Mouse (Mus musculus) cerebellum, postnatal 14 days (tissue): Measurements from ENCODE around the gene Atg9b.

Experiments used
- DNase-seq, 2 experiments: peaks; one replicate each; pipeline ENCODE4 v3.0.0; 2021; ENCODE audit warnings: mixed read lengths in 2 of 2

Gene Atg9b

DNA sequence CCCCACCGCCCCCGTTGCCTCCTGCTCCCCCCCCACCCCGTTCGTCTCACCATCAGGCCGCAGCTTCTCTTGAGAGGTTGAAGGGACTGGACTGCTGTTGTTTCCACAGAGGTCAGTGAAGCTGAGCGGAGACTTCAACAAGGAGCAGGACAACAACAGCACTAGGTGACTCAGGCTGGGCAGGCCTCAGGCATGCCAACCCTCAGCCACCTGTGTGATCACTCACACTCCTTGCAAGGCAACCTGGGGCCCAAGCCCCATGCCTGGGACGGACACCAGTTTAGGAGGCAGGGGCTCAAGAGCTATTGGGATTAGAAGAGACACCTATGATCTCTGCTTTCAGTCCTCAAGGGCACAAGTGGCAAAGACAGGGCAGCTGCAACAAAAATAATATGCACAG, at the start of gene Atg9b:
TSS of gene Atg9b (minus strand) at position 280 of the 400 bp plus-strand sequence.
- no peak for DNase-seq

DNA sequence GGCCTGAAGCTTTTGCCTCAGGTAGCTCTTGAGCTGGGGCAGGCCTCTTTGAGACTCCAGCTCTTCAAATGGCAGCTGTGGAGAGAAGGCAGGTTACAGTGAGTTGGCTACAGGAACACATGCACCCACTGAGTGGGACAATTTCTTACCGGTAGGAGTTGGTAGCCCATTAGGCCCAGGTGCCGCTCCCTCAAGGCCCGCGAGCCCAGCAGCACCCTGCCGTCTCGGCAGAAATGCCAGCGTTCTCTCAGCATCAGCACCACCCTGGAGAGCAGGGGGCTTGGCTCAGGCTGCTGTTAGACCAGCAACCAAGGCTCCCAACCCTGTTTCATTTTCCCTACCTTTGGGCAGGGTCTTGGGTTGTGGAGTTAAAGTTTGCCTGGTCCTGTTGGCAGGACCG, 49.2 kb upstream of the Atg9b start:
- no peak for DNase-seq

DNA sequence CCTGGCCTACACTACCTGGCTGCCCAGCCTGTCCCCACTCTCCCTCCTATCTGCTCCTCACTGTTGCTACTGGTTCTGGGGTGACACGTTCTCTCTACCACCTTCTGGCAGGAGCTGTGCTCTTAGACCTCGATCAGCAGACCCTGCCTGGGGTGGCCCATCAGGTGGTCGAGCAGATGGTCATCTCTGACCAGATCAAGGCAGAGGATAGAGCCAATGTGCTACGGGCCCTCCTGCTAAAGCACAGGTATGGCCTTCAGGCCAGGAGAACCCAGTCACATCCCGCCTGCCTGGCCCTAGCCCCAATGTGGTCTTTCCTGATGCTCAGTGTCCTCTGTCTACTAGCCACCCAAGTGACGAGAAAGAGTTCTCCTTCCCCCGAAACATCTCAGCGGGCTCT, 42.0 kb upstream of the Atg9b start:
- no peak for DNase-seq

DNA sequence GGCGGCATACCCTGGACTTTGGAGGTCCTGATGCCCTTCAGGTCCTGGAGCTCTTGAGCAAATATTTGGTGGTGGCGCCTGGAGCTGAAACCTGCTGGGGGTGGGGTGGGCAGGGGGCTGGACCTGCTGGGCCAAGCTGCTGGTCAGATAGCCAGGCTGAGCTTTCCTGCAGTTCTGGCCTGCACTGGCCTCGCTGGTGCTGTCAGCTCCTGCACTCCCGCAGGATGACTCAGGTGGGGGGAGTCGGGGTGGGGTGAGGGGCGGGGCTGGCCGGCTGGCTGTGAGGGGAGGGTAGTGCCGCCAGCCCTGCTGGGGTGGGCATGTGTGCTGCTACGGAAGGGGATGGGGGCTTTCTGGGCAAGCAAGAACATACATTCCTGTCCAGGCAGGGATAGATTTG, 36.7 kb upstream of the Atg9b start:
- no peak for DNase-seq

DNA sequence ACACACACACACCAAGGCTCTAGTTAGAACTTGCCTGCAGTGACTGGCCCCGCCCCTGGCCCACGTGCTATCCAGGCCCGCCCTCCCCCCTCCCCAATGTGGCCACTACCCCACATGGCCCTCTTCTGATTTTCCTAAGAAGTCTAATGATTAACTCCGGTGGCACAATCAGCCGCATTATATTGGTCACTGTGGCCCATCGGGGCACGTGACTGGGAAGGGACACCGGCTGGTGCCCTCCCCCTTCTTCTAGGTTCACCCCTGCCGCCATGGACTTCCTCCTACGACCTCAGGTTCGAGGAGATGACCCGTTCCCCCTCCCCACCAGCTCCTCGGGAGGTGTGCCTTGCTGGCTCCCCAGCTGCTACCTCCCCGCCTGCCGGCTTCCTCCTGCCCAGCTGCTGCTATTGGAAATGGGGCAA, 36.0 kb upstream of the Atg9b start:
- DNase-seq = no peak

DNA sequence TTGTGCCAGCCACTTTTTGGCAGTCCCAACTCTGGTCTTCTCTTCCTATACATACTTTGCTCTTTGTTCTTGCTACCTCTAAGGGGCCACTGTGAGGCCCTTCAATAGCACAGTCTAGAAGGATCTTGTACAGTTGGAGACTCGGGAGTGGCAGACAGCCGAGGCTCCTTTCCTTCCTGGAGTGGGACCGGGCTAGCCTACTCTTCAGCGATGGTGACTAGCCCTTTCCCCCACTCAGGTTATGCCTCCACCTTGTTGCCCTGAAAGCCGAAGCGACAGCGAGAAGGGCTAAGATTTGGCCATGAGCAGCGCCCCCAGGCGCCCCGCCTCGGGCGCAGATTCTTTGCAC, 35.3 kb upstream of the Atg9b start:
- no peak for DNase-seq

DNA sequence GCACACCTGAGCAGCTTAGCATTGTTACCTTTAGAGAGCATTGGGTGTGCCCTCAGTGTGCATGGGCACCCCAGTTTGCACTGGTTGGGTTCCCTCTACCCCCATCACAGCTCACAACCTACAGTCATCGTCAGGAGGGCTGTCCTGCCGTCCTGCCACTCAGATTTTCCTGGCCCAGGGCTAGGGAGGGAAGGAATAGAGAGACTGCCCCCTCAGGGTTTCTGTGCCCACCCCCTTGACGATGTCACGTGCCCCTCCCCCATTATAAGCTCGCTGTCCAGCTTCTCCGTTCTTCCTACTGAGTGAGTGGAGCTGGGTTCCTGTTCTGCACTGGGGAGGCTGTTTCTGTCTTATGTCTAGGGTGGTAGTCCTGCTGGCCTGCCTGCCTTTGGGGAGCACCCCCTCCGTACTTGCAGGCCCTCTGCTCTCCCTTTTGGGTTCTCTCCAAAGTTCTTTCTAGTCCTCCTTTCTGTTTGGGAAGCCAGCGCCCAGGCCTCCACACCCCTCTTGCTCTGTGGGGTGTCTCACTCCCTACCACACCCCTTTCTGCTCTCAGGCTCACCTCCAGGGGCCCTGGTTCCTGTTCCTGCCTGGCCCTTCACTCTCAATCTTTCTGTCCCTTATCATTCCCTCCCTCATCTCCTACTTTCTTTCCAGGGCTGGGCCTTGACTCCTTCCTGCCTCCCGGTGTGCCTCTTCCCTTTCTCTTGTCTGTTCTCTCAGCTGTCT, 34.8 kb upstream of the Atg9b start:
- no peak for DNase-seq

DNA sequence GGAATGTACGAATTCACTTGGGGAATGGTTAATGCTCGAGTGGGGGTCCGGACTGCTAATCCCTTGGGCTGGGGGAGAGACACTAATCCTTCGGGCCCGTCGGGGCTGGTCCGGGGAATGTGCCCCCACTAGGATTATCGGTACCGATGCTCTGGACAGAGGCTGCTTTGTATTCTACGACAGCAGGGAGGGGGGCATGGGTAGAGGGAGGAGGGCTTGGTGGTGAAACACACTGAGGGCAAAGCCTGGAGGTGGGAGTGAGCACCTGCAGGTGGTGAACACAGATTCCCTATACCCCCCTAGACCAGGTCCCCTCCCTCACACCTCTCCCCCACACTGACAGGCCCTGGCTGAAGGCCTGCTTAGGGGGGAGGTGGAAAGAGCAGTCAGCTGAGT, 34.1 kb upstream of the Atg9b start:
- no peak for DNase-seq

DNA sequence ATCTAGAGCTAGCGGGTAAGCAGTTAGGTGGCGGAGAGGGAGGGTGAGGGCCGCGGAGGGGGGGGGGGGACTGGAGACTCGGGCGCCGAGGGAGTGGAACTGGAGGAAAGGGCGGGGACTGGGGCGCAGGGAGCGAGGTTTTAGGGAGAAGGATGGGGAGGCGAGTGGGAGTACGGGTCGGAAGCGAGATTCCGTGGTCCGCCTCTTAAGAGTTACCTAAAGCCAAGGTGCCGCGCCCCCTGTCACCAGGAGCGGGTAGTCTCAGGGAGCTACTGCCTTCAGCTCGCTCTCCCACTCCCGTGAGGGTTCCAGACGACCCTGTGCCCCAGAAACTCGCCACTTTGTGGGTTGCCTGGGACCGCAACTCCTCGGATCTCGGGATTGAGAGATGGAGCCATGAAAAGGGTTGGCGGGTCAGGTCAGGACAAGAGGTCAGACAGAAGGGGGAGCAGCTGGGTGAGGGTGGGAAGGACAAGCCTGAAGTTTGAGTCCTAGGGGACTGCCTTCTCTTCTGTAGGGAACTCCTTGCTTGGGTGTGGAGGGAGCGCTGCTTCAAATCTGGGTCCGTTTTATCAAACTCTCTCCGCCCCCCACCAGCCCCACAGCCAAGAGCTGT, 33.6 kb upstream of the Atg9b start:
- peak; percentile 54 to 62 for DNase-seq

DNA sequence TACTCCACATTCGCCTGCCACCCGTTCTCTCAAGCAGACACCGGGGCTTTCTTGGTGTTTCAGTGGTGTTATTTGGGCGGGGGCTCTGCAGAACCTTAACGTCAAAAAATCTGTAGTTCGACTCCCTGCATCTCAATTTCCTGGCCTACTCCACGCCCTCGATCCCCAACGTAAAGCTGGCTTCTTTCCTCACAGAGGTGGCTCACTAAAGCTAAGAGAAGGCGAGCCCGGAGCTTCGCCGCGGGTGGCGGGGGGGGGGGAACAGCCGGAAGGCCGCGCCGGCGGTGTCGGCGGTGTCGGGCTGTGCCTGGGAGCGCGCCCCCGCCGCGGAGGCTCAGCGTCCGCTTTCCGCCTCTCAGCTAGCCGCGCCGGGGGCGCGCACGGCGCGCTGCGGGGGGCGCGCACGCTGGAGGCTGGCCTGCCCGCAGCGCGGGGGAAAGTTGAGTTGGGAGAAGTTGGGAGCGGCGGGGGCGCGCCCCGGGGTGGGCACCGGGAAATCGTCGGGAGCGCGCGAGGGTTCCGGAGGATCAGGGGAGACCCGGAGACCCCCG, 33.0 kb upstream of the Atg9b start:
- DNase-seq = peak; percentile 71 to 80

DNA sequence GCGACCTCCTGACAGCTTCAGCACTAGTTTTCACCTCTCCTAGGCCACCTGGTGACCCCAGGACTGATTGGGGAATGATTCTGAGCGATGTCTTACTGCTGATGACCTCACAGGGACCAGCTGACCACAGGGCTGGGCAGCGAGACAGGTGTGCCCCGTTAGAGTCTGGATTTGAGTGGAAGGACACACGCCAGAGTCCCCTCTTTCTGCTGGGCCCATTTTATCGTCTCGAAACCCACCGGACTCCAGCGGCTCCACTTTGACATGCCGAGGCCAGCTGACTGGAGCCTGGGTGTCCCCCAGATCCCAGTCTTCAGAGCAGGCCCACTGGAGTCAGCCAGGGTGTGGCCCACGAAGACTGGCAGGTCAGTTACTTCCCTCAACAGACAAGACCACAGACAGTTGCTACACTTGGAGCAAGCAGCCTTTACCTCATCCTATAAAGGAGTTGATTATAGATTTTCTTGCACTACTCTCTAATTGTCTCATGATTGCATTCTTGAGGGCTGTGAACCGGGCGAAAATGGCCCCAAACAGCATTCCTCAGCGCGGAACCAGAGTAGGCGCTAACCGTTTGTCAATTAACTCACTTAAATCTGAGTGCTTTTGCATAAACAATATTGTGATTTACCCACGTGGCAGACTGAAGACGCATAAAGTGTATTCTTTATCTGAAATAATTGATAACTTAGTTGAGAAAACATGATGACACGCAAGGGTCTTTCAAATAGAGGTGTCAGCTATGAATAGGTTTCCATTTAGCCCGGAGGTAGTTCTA, 32.2 kb upstream of the Atg9b start:
- no peak for DNase-seq

DNA sequence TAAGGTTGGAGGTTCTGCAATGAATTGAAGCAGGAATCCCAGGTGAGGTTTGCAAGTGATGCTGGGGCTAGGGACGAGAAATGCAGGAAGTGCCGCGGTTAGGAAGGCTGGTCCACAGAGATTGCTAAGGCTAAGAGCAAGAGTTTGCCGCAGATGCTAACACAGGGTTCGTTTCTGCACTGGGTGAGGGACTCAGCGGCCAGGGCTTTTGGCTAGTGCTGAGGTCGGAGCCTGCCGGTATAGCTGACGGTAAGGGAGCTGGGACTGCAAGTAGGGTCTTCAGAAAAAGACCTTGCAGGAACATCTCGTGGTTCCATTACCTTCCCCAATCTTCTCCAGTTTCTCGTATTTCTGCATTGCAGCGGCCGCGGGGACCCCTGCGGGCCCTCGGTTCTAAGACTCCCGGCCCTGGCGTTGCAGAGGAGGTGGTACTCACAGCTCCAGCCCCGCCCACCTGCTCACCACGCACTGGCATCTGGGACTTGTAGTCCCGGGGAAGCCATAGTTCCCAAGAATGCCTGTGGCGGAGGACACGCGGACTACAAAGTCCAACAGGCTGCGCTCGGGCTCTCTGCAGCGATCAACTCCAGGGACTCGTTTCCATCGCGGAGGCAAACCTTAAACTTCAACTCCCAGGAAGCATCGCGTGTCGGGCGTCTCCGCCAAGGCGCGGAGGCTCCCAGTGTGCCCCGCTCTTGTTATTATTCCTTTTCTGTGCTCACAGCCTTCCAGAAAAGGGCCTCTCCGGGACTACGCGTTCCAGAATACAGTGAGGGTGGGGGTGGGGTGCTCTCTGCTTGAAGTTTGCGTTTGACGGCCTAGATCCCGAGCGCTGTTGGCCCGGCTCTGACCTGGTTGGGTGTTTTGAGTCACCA, 31.4 kb upstream of the Atg9b start, which contains the start of the genes Cdk5 and Slc4a2:
TSS of gene Cdk5 (minus strand) at position 402 of the 875 bp plus-strand sequence.
TSS of gene Slc4a2 (plus strand) at position 709 of the 875 bp plus-strand sequence.
- peak; percentile 99 for DNase-seq

DNA sequence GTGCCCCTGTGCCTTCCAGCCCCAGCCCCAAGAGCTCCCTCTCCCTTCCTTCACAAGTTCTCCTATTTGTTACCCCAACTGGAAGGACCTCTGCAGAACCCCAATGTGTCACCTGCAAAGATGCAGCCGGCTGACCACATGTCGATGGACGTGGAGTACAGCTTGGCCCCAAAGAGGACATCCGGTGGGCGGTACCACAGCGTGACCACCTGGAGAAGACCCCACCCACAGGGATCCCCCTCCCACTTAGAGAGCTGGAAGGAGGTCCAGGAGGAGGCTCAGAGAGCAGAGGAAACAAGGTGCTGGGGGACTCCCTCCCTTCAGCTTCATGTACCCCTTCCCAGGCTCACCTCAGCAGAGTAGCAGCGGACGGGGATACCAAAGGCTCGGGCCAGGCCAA, 28.4 kb upstream of the Atg9b start:
- no peak for DNase-seq

DNA sequence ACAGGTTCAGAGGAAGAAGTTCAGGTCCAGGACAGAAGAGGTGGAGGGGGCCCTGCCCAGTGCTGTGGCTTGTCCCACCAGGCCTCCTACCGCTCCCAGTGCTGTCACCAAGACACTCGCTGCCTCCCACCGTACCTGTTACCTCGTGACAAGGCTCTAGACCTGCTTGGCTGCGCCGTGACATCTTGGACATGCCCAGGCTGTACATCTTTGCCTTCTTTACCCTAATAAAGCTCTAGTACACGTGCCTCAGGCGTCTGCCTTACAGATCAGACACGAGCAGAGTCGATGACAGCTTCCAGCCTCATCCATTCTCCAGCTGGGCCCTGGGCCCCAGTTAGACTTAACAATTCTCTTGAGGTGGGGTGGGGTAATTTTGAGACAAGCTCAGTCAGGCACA, 25.6 kb upstream of the Atg9b start:
- DNase-seq = no peak

DNA sequence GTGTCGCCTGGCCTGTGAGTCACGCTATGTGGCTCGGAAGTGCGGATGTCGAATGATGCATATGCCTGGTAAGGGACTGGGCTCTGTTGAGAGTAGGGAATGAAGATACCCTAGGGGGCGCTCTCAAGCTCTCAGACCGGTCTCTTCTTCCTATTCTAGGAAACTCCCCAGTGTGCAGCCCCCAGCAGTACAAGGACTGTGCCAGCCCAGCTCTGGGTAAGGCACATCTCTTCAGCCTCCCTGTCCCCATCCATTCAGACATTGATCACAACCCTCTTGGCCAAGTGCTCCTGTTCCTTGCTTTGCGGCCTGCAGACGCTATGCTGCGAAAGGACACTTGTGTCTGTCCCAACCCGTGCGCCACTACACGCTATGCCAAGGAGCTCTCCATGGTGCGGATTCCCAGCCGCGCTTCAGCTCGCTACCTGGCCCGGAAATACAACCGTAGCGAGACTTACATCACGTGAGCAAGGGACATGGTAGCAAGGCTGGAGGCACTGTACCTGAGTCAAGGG, 24.3 kb upstream of the Atg9b start:
- peak; percentile 82 to 87 for DNase-seq

DNA sequence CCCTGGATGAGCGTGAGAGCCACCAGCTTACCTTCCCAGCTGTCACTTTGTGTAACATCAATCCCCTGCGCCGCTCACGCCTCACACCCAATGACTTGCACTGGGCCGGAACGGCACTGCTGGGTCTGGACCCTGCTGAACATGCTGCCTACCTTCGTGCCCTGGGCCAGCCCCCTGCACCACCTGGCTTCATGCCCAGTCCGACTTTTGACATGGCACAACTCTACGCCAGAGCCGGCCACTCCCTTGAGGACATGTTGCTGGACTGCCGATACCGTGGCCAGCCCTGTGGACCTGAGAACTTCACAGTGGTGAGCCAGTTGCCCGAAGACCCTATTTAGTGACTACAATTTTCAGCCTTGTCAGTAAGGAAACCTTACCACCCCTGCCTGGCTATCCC, 22.0 kb upstream of the Atg9b start:
- DNase-seq = no peak

DNA sequence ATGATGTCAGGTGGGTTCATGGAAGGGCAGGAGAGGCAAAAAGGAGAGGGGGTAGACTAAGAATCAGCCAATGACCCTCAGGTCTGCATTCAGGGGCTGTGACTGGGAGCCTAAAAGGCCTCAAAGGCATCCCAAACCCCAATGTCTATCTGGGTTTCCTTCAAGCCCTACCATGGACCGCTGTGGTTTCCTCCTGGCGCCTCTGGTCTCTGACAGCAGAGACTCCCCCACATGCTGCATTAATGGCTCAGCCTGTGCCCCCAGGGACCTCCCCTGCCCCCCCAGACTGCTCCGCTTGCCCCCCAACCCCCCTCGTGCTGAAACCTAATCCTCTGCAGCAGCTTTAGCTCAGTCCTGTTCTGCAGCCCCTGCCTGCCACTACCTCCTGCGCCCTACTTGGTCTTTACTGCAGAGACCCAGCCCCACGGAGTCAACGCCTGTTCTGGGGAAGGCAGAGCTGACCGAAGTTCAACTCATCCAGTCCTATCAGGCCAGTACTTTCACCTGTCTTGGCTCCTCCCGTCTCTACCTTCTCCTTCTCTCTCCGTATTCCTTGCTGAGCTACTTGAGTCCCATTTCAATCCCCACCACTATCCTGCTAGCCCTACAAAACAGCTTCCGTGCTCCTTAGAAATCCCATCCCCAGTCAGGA, 21.2 kb upstream of the Atg9b start, which contains the start of gene Asic3:
TSS of gene Asic3 (plus strand) at position 351 of the 652 bp plus-strand sequence.
- DNase-seq = no peak

DNA sequence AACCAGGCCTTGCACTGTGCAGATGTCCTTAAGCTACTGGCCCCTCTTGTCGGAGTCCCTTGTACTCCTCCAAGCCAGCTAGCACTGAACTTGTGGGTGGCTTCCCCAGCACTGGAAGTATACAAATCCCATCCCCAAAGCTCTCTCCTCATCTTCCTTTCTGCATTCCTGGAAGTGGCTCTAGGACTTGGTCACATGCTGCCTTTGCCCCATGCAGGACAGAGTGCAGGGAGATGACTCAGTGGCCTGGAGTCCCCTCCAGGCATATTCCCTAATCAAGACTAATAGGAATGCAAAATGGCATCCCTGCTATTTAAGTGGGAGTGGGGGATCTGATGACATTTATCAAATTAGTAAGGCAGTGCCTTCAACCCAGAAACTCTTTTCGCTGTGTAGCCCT, 20.1 kb upstream of the Atg9b start:
- no peak for DNase-seq

DNA sequence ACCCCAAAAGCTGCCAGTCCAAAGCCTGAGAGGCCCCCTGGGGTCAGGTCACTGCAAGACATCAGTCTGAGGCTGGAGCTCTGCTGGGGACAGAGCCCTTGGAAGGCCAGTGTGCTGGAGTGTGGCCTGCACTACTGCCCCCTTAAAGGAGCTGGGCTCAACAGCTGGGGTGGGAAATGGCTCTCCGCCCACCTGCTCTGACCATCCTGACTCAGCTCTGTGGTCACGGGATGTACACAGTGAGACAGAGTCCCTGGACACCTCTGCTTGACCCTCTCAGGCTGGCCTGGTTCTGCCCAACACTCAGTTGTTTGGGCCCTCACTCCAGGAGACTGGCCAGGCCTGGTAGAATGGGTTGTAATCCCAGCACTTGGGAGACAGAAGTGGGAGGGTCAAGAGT, 17.5 kb upstream of the Atg9b start:
- no peak for DNase-seq

DNA sequence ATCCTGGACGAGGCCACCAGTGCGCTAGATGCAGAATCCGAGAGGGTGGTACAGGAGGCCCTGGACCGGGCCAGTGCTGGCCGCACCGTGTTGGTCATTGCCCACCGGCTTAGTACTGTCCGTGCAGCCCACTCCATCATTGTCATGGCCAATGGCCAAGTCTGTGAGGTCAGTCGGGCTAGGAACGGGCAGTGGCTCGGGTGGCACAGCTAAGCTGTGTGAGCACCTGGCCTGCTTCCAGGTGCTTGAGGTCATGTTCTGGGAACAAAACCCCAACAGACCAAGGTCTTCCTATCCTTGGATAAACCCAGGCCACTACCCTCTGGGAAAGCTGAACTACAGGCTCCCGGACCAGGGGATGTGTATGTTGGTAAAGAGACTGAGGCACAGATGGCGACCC, 16.7 kb upstream of the Atg9b start:
- no peak for DNase-seq

DNA sequence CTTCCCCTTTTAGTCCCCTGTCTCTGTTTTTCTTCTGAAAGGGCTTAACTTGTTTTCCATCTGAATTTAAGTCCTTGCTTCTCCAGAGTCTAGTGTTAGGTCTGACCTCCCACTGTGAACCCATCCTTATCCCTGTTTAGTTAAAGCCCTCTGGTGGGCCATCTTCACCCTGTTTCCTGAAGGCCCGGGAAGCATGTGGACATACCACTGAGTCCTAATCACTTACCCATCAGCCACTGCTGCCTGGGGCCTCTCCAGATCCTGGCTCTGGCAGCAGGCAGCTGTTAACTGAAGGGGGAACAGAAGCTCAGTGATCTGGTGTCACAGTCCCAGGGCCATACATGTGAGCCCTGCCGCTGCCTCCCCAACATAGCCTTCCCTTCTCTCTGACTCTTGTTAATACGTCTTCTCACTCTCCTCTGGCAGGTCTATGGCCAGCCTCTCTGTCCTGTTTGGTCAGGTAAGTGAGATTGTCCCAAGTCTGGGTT, 13.5 kb upstream of the Atg9b start:
- no peak for DNase-seq
